Mouse (Mus musculus): ENCODE measurements at regions not wholly inside any gene's neighbourhood (a gene's known extent, or its start where the extent isn't known, plus 50 kb on each side); places are given as distances from the start of the nearest gene placed in this dataset.

DNA sequence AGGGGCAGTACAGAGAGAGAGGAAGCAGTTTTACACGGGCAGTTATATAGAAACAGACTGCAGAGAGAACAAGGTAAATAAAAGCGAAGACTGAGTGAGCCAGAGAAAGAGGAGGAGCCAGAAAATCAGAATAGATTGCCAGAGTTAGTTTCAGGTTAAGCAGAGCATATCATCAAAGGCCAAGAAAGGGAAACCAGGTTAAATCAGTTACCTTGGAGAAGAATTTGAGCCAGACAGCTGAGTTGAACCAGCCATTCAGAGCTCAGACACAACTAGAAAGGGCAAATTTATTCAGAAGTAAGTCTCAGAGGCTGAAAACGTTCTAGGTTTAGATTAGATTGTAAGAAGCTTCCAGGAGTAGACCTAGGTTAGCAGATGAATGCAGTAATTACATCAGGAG is 858.6 kb downstream of the Adgrl3 start:
- H3K9me3 ChIP-seq (ENCODE audit: control insufficient read depth, low read length): no peaks in the 10 kb centered on the region
- WGBS: 70% methylated on average over 3 of the region's 3 CpGs
- H3K27ac ChIP-seq (replicated peaks; ENCODE audit: low read depth, low read length): no peak overlapping the region
- no peaks in the 10 kb centered on the region for H3K4me1 ChIP-seq (ENCODE audit: control insufficient read depth, insufficient read depth, low read length)
- no peaks in the 10 kb centered on the region for H3K27me3 ChIP-seq (ENCODE audit: control insufficient read depth, insufficient read depth, low read length)
- DNase-seq (ENCODE audit: low spot score) (no peak), ATAC-seq (ENCODE audit: low FRiP score, low read depth) (no peak)
- no peaks in the 10 kb centered on the region for H3K36me3 ChIP-seq (ENCODE audit: control insufficient read depth, insufficient read depth, low read length)
- H3K4me3 ChIP-seq (replicated peaks; ENCODE audit: low read length): no peak overlapping the region
- H3K4me2 ChIP-seq (replicated peaks; ENCODE audit: low read depth, low read length, severe bottlenecking): no peak overlapping the region
- no peak overlapping the region for H3K9ac ChIP-seq (ENCODE audit: low read depth, low read length, severe bottlenecking)
- no peak for TF ChIP-seq POLR2A (IDR thresholded peaks at IDR 0.05; ENCODE audit: borderline replicate concordance, extremely low read depth, insufficient read depth, insufficient read length)

GRCm38 (mm10) chr5:81893358-81893757 is 873.4 kb downstream of the Adgrl3 start:
- DNase-seq (ENCODE audit: low spot score) (no peak), ATAC-seq (ENCODE audit: low FRiP score, low read depth) (no peak)
- Histone ChIP-seq H3K9me3 (ENCODE audit: control insufficient read depth, low read length) (no peaks in the 10 kb centered on the region), H3K9ac (ENCODE audit: low read depth, low read length, severe bottlenecking) (no peak overlapping the region), H3K4me3 (replicated peaks; ENCODE audit: low read length) (no peak overlapping the region), H3K27ac (replicated peaks; ENCODE audit: low read depth, low read length) (no peak overlapping the region), H3K27me3 (ENCODE audit: control insufficient read depth, insufficient read depth, low read length) (no peaks in the 10 kb centered on the region), H3K4me2 (replicated peaks; ENCODE audit: low read depth, low read length, severe bottlenecking) (no peak overlapping the region), H3K4me1 (ENCODE audit: control insufficient read depth, insufficient read depth, low read length) (no peaks in the 10 kb centered on the region), H3K36me3 (ENCODE audit: control insufficient read depth, insufficient read depth, low read length) (no peaks in the 10 kb centered on the region)
- no peak for TF ChIP-seq POLR2A (IDR thresholded peaks at IDR 0.05; ENCODE audit: borderline replicate concordance, extremely low read depth, insufficient read depth, insufficient read length)
- WGBS: 61% methylated on average over 6 of the region's 6 CpGs

GRCm38 (mm10) chr5:81909368-81909767 is 889.4 kb downstream of the Adgrl3 start:
- no peaks in the 10 kb centered on the region for H3K9me3 ChIP-seq (ENCODE audit: control insufficient read depth, low read length)
- H3K27me3 ChIP-seq (ENCODE audit: control insufficient read depth, insufficient read depth, low read length): no peaks in the 10 kb centered on the region
- WGBS: 63% methylated on average over 6 of the region's 6 CpGs
- no peak for TF ChIP-seq POLR2A (IDR thresholded peaks at IDR 0.05; ENCODE audit: borderline replicate concordance, extremely low read depth, insufficient read depth, insufficient read length)
- no peak overlapping the region for H3K9ac ChIP-seq (ENCODE audit: low read depth, low read length, severe bottlenecking)
- H3K4me2 ChIP-seq (replicated peaks; ENCODE audit: low read depth, low read length, severe bottlenecking): no peak overlapping the region
- no peaks in the 10 kb centered on the region for H3K4me1 ChIP-seq (ENCODE audit: control insufficient read depth, insufficient read depth, low read length)
- no peak for ATAC-seq (ENCODE audit: low FRiP score, low read depth)
- no peaks in the 10 kb centered on the region for H3K36me3 ChIP-seq (ENCODE audit: control insufficient read depth, insufficient read depth, low read length)
- H3K4me3 ChIP-seq (replicated peaks; ENCODE audit: low read length): no peak overlapping the region
- DNase-seq (ENCODE audit: low spot score): no peak
- H3K27ac ChIP-seq (replicated peaks; ENCODE audit: low read depth, low read length): no peak overlapping the region

DNA sequence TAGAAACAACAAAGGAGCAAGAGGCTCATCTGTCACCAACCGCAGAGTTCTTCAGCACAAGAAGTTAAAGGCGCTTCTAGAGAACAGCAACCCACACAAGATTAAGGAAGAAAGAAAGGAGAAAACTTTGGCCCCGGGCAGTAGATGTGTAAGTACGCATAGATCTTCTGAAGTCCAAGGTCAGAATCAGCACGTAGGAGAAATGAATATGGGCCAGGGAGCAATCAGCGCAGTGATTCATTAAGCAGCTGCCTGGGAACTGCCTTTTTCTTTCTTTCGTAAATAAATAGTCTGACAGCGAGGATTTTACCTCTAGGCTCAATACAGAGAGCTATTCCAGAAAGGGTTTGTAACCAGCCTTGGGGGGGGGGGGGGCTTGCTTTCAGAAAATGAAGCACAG is 890.0 kb downstream of the Adgrl3 start:
- Histone ChIP-seq H3K27me3 (ENCODE audit: control insufficient read depth, insufficient read depth, low read length) (no peaks in the 10 kb centered on the region), H3K27ac (replicated peaks; ENCODE audit: low read depth, low read length) (no peak overlapping the region), H3K36me3 (ENCODE audit: control insufficient read depth, insufficient read depth, low read length) (no peaks in the 10 kb centered on the region), H3K9me3 (ENCODE audit: control insufficient read depth, low read length) (no peaks in the 10 kb centered on the region), H3K4me1 (ENCODE audit: control insufficient read depth, insufficient read depth, low read length) (no peaks in the 10 kb centered on the region), H3K9ac (ENCODE audit: low read depth, low read length, severe bottlenecking) (no peak overlapping the region), H3K4me2 (replicated peaks; ENCODE audit: low read depth, low read length, severe bottlenecking) (no peak overlapping the region), H3K4me3 (replicated peaks; ENCODE audit: low read length) (no peak overlapping the region)
- WGBS: 72% methylated on average over 8 of the region's 8 CpGs
- TF ChIP-seq POLR2A (IDR thresholded peaks at IDR 0.05; ENCODE audit: borderline replicate concordance, extremely low read depth, insufficient read depth, insufficient read length): no peak
- DNase-seq (ENCODE audit: low spot score) (no peak), ATAC-seq (ENCODE audit: low FRiP score, low read depth) (no peak)

GRCm38 (mm10) chr5:81916667-81917066 is 896.7 kb downstream of the Adgrl3 start:
- Histone ChIP-seq H3K9me3 (ENCODE audit: control insufficient read depth, low read length) (no peaks in the 10 kb centered on the region), H3K4me1 (ENCODE audit: control insufficient read depth, insufficient read depth, low read length) (no peaks in the 10 kb centered on the region), H3K27me3 (ENCODE audit: control insufficient read depth, insufficient read depth, low read length) (no peaks in the 10 kb centered on the region)

GRCm38 (mm10) chr5:81940798-81941197 is 920.9 kb downstream of the Adgrl3 start:
- H3K4me3 ChIP-seq (replicated peaks; ENCODE audit: low read length): no peak overlapping the region
- TF ChIP-seq POLR2A (IDR thresholded peaks at IDR 0.05; ENCODE audit: borderline replicate concordance, extremely low read depth, insufficient read depth, insufficient read length): no peak
- WGBS: 86% methylated on average over 5 of the region's 5 CpGs
- no peak overlapping the region for H3K9ac ChIP-seq (ENCODE audit: low read depth, low read length, severe bottlenecking)
- H3K27ac ChIP-seq (replicated peaks; ENCODE audit: low read depth, low read length): no peak overlapping the region
- DNase-seq (ENCODE audit: low spot score): no peak
- H3K36me3 ChIP-seq (ENCODE audit: control insufficient read depth, insufficient read depth, low read length): no peaks in the 10 kb centered on the region
- no peak overlapping the region for H3K4me2 ChIP-seq (replicated peaks; ENCODE audit: low read depth, low read length, severe bottlenecking)
- H3K27me3 ChIP-seq (ENCODE audit: control insufficient read depth, insufficient read depth, low read length): no peaks in the 10 kb centered on the region
- no peaks in the 10 kb centered on the region for H3K9me3 ChIP-seq (ENCODE audit: control insufficient read depth, low read length)
- H3K4me1 ChIP-seq (ENCODE audit: control insufficient read depth, insufficient read depth, low read length): no peaks in the 10 kb centered on the region
- ATAC-seq (ENCODE audit: low FRiP score, low read depth): no peak

More at GRCm38 (mm10) chr5:81916667-81917066, 896.7 kb downstream of the Adgrl3 start:
- no peak for TF ChIP-seq POLR2A (IDR thresholded peaks at IDR 0.05; ENCODE audit: borderline replicate concordance, extremely low read depth, insufficient read depth, insufficient read length)
- Histone ChIP-seq H3K9ac (ENCODE audit: low read depth, low read length, severe bottlenecking) (no peak overlapping the region), H3K4me3 (replicated peaks; ENCODE audit: low read length) (no peak overlapping the region), H3K4me2 (replicated peaks; ENCODE audit: low read depth, low read length, severe bottlenecking) (no peak overlapping the region), H3K36me3 (ENCODE audit: control insufficient read depth, insufficient read depth, low read length) (no peaks in the 10 kb centered on the region), H3K27ac (replicated peaks; ENCODE audit: low read depth, low read length) (no peak overlapping the region)
- DNase-seq (ENCODE audit: low spot score) (no peak), ATAC-seq (ENCODE audit: low FRiP score, low read depth) (no peak)

All from limb, embryonic 14.5 days (tissue).